Mouse (Mus musculus) kidney, embryonic 15.5 days (tissue): ENCODE measurements around the gene Il1r1. TPM values are rescaled to one million over a fixed set of nuclear protein-coding genes. Genes with fewer than 3 reads are reported as not detected.
"Not testable (repeated sequence)": the region's sequence is repeated elsewhere in the genome, so short reads cannot be mapped to it uniquely, and the experiment has no call there.

Source experiments
- ATAC-seq: fragments of 200-750 bp; cut with Nextera tagmentation; replicated peaks from 2 replicates; pipeline ENCODE4 v1.8.0; 2017; ENCODE audit warnings: moderate TSS enrichment; ENCODE audit not compliant: low FRiP score
- H3K27ac ChIP-seq: fragments of 300-500 bp; sonication (generic); 2 replicates; pipeline ENCODE4 v1.5.1; 2015; ENCODE audit warnings: mild to moderate bottlenecking, inconsistent platforms
- H3K27me3 ChIP-seq: fragments of 300-500 bp; sonication (generic); 2 replicates; pipeline ENCODE4 v1.6.1; 2015; ENCODE audit warnings: inconsistent platforms
- H3K36me3 ChIP-seq: fragments of 300-500 bp; sonication (generic); 2 replicates; pipeline ENCODE4 v1.6.1; 2015; ENCODE audit warnings: inconsistent platforms
- H3K4me1 ChIP-seq: fragments of 300-500 bp; sonication (generic); 2 replicates; pipeline ENCODE4 v1.6.1; 2015; ENCODE audit warnings: inconsistent platforms
- H3K4me2 ChIP-seq: fragments of 300-500 bp; sonication (generic); 2 replicates; pipeline ENCODE4 v1.6.1; 2015; ENCODE audit warnings: moderate library complexity, mild to moderate bottlenecking, inconsistent platforms
- H3K4me3 ChIP-seq: fragments of 300-500 bp; sonication (generic); replicated peaks from 2 replicates; pipeline ENCODE4 v1.5.1; 2015; ENCODE audit warnings: mild to moderate bottlenecking, inconsistent platforms
- H3K9ac ChIP-seq: fragments of 300-500 bp; sonication (generic); 2 replicates; pipeline ENCODE4 v1.6.1; 2015; ENCODE audit warnings: mild to moderate bottlenecking, inconsistent platforms
- H3K9me3 ChIP-seq: fragments of 300-500 bp; sonication (generic); replicated peaks from 2 replicates; pipeline ENCODE4 v1.6.1; 2016; ENCODE audit warnings: inconsistent platforms
- WGBS: fragments of 180-500 bp; shearing (Covaris S2); methylation state at CpG from one replicate; pipeline ENCODE4 v1.1.7; 2015; ENCODE audit warnings: mixed read lengths; 5-methylcytosine and 5-hydroxymethylcytosine counted together
- polyA plus RNA-seq: library from polyadenylated mRNA; unstranded; fragments of >200 nt; fragmentation: Nextera tagmentation; extraction: Ambion mirVana; gene quantifications from 2 replicates; pipeline ENCODE4 v1.2.1, GENCODE M21; 2015

The Il1r1 gene
- polyA plus RNA-seq, 1 experiment from 2014 or later = 4.6 TPM

DNA sequence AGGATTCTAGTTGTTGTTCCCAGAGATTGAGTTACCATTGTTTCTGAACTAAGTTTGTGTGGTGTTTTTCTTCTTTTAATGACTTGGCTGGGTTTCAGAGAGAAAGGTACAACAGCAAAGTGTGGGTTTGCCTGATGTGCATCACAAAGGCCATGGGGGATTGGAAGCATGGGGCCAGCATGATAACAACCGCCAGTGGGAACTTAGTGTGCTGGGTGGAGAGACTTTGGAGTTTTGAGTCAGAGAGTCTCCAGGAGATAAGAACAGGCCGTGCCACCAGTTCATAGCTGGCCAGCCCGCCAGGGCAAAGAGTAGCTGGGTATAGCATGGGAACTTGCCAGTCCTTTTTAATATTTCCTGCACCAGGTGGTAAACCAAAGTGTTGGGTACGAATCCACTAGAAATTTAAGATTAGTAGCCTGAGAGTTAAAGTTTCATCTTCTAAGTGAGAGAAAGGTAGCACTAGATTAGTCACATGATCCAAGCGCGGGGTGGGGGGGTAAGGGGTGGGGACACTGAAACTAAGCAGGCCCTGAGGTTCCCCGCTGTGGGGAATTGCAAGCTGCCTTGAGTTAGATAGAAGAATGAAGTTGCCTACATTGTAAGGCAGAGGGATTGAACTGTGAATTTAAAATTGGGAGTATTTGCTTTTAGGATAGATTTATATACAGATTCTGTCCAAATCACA is 78.4 kb downstream of the Il1r1 start:
- WGBS = 73% methylated on average over 7 of the region's 7 CpGs
- no peaks in the 10 kb centered on the region for H3K9me3 ChIP-seq
- no peak overlapping the region for H3K9ac ChIP-seq
- H3K36me3 ChIP-seq = no peaks in the 10 kb centered on the region
- no peak overlapping the region for H3K27ac ChIP-seq
- no peaks in the 10 kb centered on the region for H3K27me3 ChIP-seq
- H3K4me1 ChIP-seq = no peaks in the 10 kb centered on the region
- no peak overlapping the region for H3K4me3 ChIP-seq
- no peak for ATAC-seq
- H3K4me2 ChIP-seq = no peak overlapping the region

- H3K9ac ChIP-seq, ATAC-seq, H3K4me3 ChIP-seq, H3K27ac ChIP-seq, H3K4me2 ChIP-seq, H3K4me1 ChIP-seq, H3K27me3 ChIP-seq, H3K36me3 ChIP-seq, H3K9me3 ChIP-seq: not testable (repeated sequence)
- WGBS = 70% methylated on average over 4 of the region's 4 CpGs
Measured at GRCm38 (mm10) chr1:40304321-40304720, 79.4 kb downstream of the Il1r1 start.

- Histone ChIP-seq H3K36me3 (no peaks in the 10 kb centered on the region), H3K27ac (no peak overlapping the region), H3K4me2 (no peak overlapping the region), H3K27me3 (no peaks in the 10 kb centered on the region), H3K4me3 (no peak overlapping the region), H3K4me1 (no peaks in the 10 kb centered on the region), H3K9me3 (no peaks in the 10 kb centered on the region), H3K9ac (no peak overlapping the region)
- no peak for ATAC-seq
- 88% methylated on average over 2 of the region's 2 CpGs for whole genome bisulfite sequencing
Measured at GRCm38 (mm10) chr1:40306111-40306510, 81.2 kb downstream of the Il1r1 start.

DNA sequence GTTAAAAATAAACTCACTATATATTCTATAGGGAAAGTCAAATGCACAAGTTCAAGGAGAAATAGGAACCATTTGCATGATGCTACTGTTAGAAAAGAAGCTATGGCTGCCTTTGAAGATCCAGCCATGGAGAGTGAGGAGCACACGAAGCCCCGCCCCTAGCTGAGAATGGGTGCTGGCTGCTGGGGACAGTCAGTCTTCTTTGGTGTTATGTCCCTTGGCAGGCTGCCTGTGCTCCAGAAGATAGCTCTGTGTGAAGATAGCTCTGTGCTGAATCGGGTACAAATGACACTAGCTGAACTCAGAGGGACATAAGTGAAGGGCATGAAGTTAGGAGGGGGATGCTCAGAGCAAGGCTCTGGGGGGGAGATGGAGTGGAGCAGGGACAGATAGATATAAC is 86.2 kb downstream of the Il1r1 start:
- 85% methylated on average over 3 of the region's 3 CpGs for WGBS
- no peak overlapping the region for H3K9ac ChIP-seq
- no peak for ATAC-seq

DNA sequence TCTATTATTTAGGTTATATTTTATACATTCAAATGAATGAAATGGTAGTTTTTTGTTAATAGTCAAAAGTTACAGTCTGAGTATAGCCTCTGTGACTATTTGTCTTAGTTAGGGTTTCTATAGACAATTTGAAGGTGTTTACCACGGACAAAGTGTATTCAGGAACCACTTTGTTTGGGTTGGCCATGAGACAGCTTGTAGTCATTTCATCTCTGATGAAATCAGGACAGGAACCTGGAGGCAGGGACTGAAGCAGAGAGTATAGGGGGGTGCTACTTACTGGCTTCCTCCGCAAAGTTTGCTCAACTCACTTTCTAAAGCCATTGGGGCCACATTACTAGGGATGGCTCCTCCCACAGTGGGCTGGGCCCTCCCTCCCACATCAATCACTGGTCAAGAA is 86.7 kb downstream of the Il1r1 start:
- WGBS = 80% methylated on average over 2 of the region's 2 CpGs
- H3K4me2 ChIP-seq = no peak overlapping the region
- no peak overlapping the region for H3K27ac ChIP-seq
- 0 out of 2 replicates have a peak, but pooled peaks cover 6% of the 10 kb centered on the region for H3K36me3 ChIP-seq
- H3K27me3 ChIP-seq = no peaks in the 10 kb centered on the region
- no peak for ATAC-seq
- H3K4me3 ChIP-seq = no peak overlapping the region
- H3K9me3 ChIP-seq = no peaks in the 10 kb centered on the region
- H3K9ac ChIP-seq = no peak overlapping the region
- no peaks in the 10 kb centered on the region for H3K4me1 ChIP-seq

More for the DNA sequence above, 86.2 kb downstream of the Il1r1 start:
- Histone ChIP-seq H3K4me2 (no peak overlapping the region), H3K9me3 (no peaks in the 10 kb centered on the region), H3K27ac (no peak overlapping the region), H3K4me1 (no peaks in the 10 kb centered on the region), H3K27me3 (no peaks in the 10 kb centered on the region), H3K4me3 (no peak overlapping the region), H3K36me3 (0 out of 2 replicates have a peak, but pooled peaks cover 6% of the 10 kb centered on the region)

DNA sequence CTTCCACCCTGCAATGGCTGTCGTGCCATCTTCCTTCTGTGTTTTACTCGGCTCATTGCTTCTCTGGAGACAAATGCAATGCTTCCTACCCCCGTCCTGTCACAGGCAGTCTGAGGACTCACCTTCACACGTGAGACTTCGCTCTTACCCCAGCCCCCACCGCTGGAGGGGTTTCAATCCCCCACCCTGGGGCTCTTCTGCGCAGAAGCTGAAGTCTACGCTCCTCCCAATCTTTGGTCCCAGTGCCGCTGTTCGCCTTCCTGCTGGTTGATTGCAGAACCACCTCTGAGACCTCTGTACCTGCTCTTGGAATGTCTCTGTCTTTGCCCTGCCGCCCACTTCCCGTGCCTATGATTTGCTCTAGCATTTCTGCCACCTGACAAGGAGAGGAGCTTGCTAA is 89.1 kb downstream of the Il1r1 start:
- Histone ChIP-seq H3K4me3 (no peak overlapping the region), H3K27me3 (no peaks in the 10 kb centered on the region), H3K36me3 (0 out of 2 replicates have a peak, but pooled peaks cover 6% of the 10 kb centered on the region), H3K27ac (no peak overlapping the region), H3K4me1 (no peaks in the 10 kb centered on the region), H3K9me3 (no peaks in the 10 kb centered on the region), H3K9ac (no peak overlapping the region), H3K4me2 (no peak overlapping the region)
- no peak for ATAC-seq
- 78% methylated on average over 12 of the region's 12 CpGs for WGBS

GRCm38 (mm10) chr1:40317657-40318056 is 92.8 kb downstream of the Il1r1 start:
- 79% methylated on average over 8 of the region's 8 CpGs for WGBS
- 0 out of 2 replicates have a peak, but pooled peaks cover 6% of the 10 kb centered on the region for H3K36me3 ChIP-seq
- no peaks in the 10 kb centered on the region for H3K9me3 ChIP-seq

DNA sequence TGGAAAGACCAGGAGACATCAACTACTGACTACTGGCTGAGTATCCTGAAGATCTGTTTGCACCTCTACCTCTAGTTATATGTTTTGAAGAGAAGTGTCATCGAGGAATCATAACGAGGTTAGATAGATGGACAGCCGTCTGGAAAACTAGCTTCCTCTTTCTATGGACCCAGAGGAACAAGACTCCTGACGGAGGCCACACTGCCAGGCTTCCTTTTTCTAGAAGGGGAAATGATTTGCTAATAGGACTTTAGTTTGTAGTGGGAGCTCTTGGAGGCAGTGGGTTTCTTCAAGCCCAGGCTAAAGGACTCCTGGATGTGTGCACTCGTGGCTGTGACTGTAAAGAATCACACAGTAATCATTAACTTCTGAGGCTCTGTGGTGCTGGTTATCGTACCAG is 96.9 kb downstream of the Il1r1 start:
- ATAC-seq = no peak
- no peaks in the 10 kb centered on the region for H3K9me3 ChIP-seq
- 75% methylated on average over 6 of the region's 6 CpGs for WGBS
- no peak overlapping the region for H3K9ac ChIP-seq
- H3K4me3 ChIP-seq = no peak overlapping the region
- no peaks in the 10 kb centered on the region for H3K36me3 ChIP-seq
- H3K4me1 ChIP-seq = peaks cover 19% of the 10 kb centered on the region
- peaks cover 24% of the 10 kb centered on the region for H3K27me3 ChIP-seq
- no peak overlapping the region for H3K4me2 ChIP-seq
- no peak overlapping the region for H3K27ac ChIP-seq

More at GRCm38 (mm10) chr1:40317657-40318056, 92.8 kb downstream of the Il1r1 start:
- Histone ChIP-seq H3K9ac (no peak overlapping the region), H3K4me3 (no peak overlapping the region), H3K4me1 (no peaks in the 10 kb centered on the region), H3K27me3 (no peaks in the 10 kb centered on the region), H3K27ac (0 out of 2 replicates have a peak overlapping the region, but pooled peaks have one; percentile 39), H3K4me2 (no peak overlapping the region)
- no peak for ATAC-seq

DNA sequence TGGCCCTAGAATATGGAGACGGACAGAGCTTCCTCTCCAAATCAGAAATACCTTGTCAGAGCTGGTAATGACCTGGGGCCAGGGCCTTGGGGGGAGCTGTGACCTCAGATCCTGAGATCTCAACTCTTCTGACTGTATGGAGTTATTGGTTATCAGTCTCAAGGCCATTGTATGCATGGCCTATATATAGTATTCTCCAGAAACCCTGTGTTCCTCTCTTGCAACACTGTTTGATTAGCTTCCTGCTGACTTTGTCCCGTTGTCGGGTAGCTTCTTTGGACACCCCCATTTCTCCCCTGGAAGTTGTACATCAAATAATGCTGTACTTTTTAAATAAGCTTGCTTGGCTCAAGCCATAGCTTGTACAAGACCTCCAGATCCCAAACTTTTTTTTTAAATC is 97.7 kb downstream of the Il1r1 start:
- Histone ChIP-seq H3K4me1 (peaks cover 19% of the 10 kb centered on the region), H3K27me3 (peaks cover 29% of the 10 kb centered on the region), H3K9ac (no peak overlapping the region), H3K4me3 (no peak overlapping the region), H3K36me3 (no peaks in the 10 kb centered on the region), H3K4me2 (no peak overlapping the region), H3K9me3 (no peaks in the 10 kb centered on the region), H3K27ac (no peak overlapping the region)
- 91% methylated on average over 3 of the region's 3 CpGs for WGBS
- no peak for ATAC-seq

DNA sequence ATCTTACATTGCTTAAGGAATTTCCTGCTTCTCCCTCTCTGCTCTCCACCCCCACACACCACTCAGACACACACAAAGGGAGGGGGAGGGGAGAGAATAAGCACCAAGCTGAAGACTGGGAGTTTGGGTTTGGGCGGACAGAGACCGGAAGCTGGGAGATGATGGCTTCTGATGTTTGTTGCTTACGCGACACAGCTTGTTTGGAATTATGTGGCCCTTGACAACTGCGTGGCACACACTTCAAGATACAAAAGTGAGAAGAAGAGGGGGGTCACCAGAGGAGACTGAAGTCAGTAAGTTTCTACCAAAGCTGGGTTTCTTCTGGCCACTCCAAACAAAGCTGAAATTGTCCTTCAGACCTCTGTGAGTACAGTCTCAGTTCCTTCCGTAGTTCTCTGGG is 99.6 kb downstream of the Il1r1 start, which contains the start of gene Il1rl2:
Gene Il1rl2 (plus strand): TSS at position 154 of the 400 bp plus-strand sequence.
- H3K36me3 ChIP-seq = no peaks in the 10 kb centered on the region
- ATAC-seq = peak; percentile 66; the same call in 1 of the 2 replicates
- H3K27me3 ChIP-seq = peaks cover 33% of the 10 kb centered on the region
- H3K4me2 ChIP-seq = peak within 1 kb of the TSS; percentile 85
- 44% methylated on average over 6 of the region's 6 CpGs for WGBS
- peak within 1 kb of the TSS; percentile 47 for H3K4me3 ChIP-seq
- H3K4me1 ChIP-seq = peaks cover 19% of the 10 kb centered on the region
- H3K9ac ChIP-seq = peak within 1 kb of the TSS; percentile 37
- no peaks in the 10 kb centered on the region for H3K9me3 ChIP-seq
- H3K27ac ChIP-seq = no peak within 1 kb of the TSS

DNA sequence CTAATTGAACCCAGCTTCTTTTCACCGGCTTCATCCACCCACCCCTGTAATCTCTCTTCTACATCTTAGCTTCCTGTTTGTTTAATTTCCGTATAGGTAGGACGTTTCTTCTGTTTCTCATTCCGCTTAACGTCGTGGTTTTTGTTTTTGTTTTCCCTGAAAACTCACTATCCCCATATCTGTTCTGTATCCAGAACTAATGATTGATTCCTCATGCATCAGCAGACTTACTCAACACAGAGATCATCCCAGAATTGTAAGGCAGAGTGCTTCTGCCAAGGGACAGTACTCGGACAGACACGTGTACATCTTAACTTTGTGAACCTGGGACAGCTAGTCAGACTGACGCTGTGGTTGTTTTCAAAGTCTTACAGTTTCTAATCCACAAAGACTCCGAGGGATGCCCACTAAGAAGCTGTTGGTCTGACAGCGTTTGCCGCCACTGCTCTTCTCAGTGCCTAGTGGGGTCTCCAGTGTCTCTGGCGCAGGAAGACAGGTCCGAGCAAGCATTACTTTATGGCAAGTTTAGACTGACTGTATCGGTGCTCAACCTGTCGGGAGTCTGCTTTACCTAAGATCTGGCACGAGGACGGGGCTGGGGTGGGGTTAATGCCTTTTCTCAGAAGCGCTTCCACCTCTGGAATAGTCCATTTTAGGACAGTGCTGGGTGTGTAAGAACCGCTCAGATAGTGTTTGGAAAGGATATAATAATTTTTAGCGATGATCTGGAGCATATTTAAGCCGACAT is 100.2 kb downstream of the Il1r1 start:
- WGBS = 4% methylated on average over 22 of the region's 22 CpGs
- ATAC-seq = no peak

GRCm38 (mm10) chr1:40325711-40326327 is 100.9 kb downstream of the Il1r1 start:
- Histone ChIP-seq H3K4me2 (peak overlapping the region; percentile 85), H3K27me3 (peaks cover 33% of the 10 kb centered on the region), H3K27ac (no peak overlapping the region), H3K36me3 (no peaks in the 10 kb centered on the region), H3K4me3 (peak overlapping the region; percentile 47), H3K9ac (peak overlapping the region; percentile 37), H3K9me3 (no peaks in the 10 kb centered on the region), H3K4me1 (peaks cover 19% of the 10 kb centered on the region)
- WGBS = 4% methylated on average over 29 of the region's 29 CpGs
- ATAC-seq = peak; percentile 60; the same call in 1 of the 2 replicates

More for the DNA sequence above, 100.2 kb downstream of the Il1r1 start:
- Histone ChIP-seq H3K9me3 (no peaks in the 10 kb centered on the region), H3K4me3 (peak overlapping the region; percentile 47), H3K9ac (peak overlapping the region; percentile 37), H3K27ac (no peak overlapping the region), H3K4me1 (peaks cover 19% of the 10 kb centered on the region), H3K4me2 (peak overlapping the region; percentile 85), H3K36me3 (no peaks in the 10 kb centered on the region), H3K27me3 (peaks cover 33% of the 10 kb centered on the region)
